8 mouse cellular contexts compared by ENCODE assay signal in the genomic region with DNA sequence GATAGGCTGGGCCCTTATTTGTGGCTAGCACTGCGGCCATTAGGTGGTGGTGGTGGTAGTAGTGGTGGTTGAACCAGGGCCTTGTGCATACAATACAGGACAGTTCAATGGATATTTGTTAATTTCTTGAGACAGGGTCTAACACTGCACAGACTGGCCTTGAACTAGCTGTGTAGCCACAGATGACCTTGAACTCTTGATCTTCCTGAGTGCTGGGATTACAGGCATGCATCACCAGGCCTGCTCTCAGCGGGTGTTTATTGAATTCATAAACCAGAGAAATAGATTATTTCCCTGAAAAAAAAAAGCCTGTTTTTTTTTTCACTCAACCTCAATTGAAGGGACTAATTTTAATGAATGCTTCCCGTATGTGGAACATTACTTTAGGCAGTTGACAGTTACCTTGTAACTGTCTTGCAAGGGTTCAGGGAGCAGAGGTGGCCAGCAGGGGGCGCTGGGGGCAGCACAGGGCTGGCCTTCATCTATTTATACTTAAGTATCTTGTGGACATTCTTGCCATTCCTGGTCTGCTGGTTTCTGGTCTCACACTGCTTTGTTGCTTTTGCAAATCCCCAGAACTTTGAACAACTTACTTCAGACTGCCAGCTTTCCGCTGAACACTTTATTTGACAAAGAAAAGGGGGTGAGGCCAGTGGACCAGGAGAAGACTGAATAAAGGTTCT. TPM values are rescaled to one million over a fixed set of nuclear protein-coding genes. Genes with fewer than 3 reads are reported as not detected.
A peak's percentile ranks its signal among the peaks of the same experiment; 100 is the strongest.
DNase-seq lines count a peak whose midpoint lies in the region; ATAC-seq and TF ChIP-seq lines count a peak whose summit lies in the region.

No protein-coding gene starts in this region.

- H3K4me3 ChIP-seq in lung, embryonic 15.5 days: no peak overlapping the region
- no peak overlapping the region for H3K4me3 ChIP-seq in small intestine, adult 2 months (ENCODE audit: low read depth, low read length)

- peak; percentile 94 for TF ChIP-seq CTCF in small intestine, adult 2 months (IDR thresholded peaks at IDR 0.05; ENCODE audit: extremely low read depth, insufficient read length, insufficient replicate concordance, low read depth, low read length)

- H3K4me2 ChIP-seq in lung, embryonic 15.5 days: no peak overlapping the region

- WGBS in lung, embryonic 15.5 days: 40% methylated on average over 5 of the region's 5 CpGs
- 48% methylated on average over 5 of the region's 5 CpGs for WGBS in small intestine, adult 2 months

- H3K27me3 ChIP-seq in lung, embryonic 15.5 days: peaks cover 16% of the 10 kb centered on the region; the same call in 1 of the 2 replicates
- H3K27me3 ChIP-seq in small intestine, adult 2 months (ENCODE audit: control insufficient read depth, insufficient read depth, low read length): no peaks in the 10 kb centered on the region; the same call in 1 of the 2 replicates

- peaks cover 6% of the 10 kb centered on the region for H3K4me1 ChIP-seq in lung, embryonic 15.5 days
- no peaks in the 10 kb centered on the region for H3K4me1 ChIP-seq in small intestine, adult 2 months (ENCODE audit: control insufficient read depth, insufficient read depth, insufficient read length, low read length)

- ATAC-seq in lung, embryonic 15.5 days (ENCODE audit: borderline replicate concordance, extremely low read depth, low FRiP score, low TSS enrichment): 0 out of 2 replicates have a peak, but pooled peaks have one; percentile 49
- ATAC-seq in activated CD4-positive, CD25-positive, alpha-beta regulatory T cell, adult 4 months: no peak

- H3K9ac ChIP-seq in lung, embryonic 15.5 days: no peak overlapping the region

- H3K27ac ChIP-seq in lung, embryonic 15.5 days: peak overlapping the region; percentile 63; the same call in 1 of the 2 replicates
- H3K27ac ChIP-seq in small intestine, adult 2 months (ENCODE audit: insufficient read depth, low read depth, low read length): no peak overlapping the region

- H3K9me3 ChIP-seq in lung, embryonic 15.5 days: no peaks in the 10 kb centered on the region

- no peak for TF ChIP-seq POLR2A in small intestine, adult 2 months (IDR thresholded peaks at IDR 0.05; ENCODE audit: low read depth, low read length)

- peak; percentile 70 for DNase-seq in 416B (ENCODE audit: low read depth)
- DNase-seq in ES-CJ7 (ENCODE audit: low read depth, low spot score): peak; percentile 85
- DNase-seq in cerebellum, adult 11-12 months: peak; percentile 74
- peak; percentile 46 to 49 for DNase-seq in gastrocnemius, adult 8-10 months (ENCODE audit: low spot score in 2 of 2)
- DNase-seq in kidney, postnatal 10 days: peak; percentile 92

- no peaks in the 10 kb centered on the region for H3K36me3 ChIP-seq in lung, embryonic 15.5 days
- H3K36me3 ChIP-seq in small intestine, adult 2 months (ENCODE audit: control insufficient read depth, insufficient read depth, low read length): no peaks in the 10 kb centered on the region

RNA-seq across cellular contexts. Expression of gene Megf11, which starts 8.6 kb away (rescaled TPM):
- total RNA-seq in gastrocnemius, adult 8-10 months (2022): under 1 TPM; 0.05 to 0.13 (median 0.07) TPM
- polyA plus RNA-seq in lung, embryonic 15.5 days (2015; fragmentation: Nextera tagmentation; extraction: Ambion mirVana): 0.93 and 1.0 TPM in 2 replicates
- polyA plus RNA-seq in small intestine, adult 2 months (2012; rRNA removed): 0.10 and 0.48 TPM in 2 replicates
- under 1 TPM; 0.14 to 0.28 TPM for polyA plus RNA-seq in activated CD4-positive, CD25-positive, alpha-beta regulatory T cell, adult 4 months (2017; shearing (Covaris generic))

RNA-seq across cellular contexts. Expression of gene Dis3l, which starts 53.0 kb away (rescaled TPM):
- 10 to 100 TPM; 22.4 to 29.0 (median 24.4) TPM for total RNA-seq in gastrocnemius, adult 8-10 months (2022)
- polyA plus RNA-seq in lung, embryonic 15.5 days (2015; fragmentation: Nextera tagmentation; extraction: Ambion mirVana): 19.2 and 21.4 TPM in 2 replicates
- polyA plus RNA-seq in small intestine, adult 2 months (2012; rRNA removed): 6.6 and 7.2 TPM in 2 replicates
- polyA plus RNA-seq in activated CD4-positive, CD25-positive, alpha-beta regulatory T cell, adult 4 months (2017; shearing (Covaris generic)): 1 to 10 TPM; 9.5 to 9.8 TPM
